Mouse (Mus musculus) central nervous system, embryonic 18 days (tissue): ENCODE results near the gene Rpp25l. TPM values are rescaled to one million over a fixed set of nuclear protein-coding genes. Genes with fewer than 3 reads are reported as not detected.

Experiments
- polyA plus RNA-seq: library from polyadenylated mRNA; depleted of rRNA; stranded (reverse); fragments of >200 nt; gene quantifications from 2 replicates; pipeline ENCODE4 v1.2.3, GENCODE M21; 2012; rRNA removed

Gene Rpp25l
- polyA plus RNA-seq = 47.3 and 47.7 TPM in 2 replicates

GRCm38 (mm10) chr4:41713197-41714067 is at the start of gene Rpp25l:
TSS of gene Rpp25l (minus strand) at chr4:41713534.

GRCm38 (mm10) chr4:41755338-41756305 is 42.3 kb upstream of the Rpp25l start, which contains the start of gene Sigmar1:
TSS of gene Sigmar1 (minus strand) at chr4:41756157.

GRCm38 (mm10) chr4:41754797-41755337 is 41.5 kb upstream of the Rpp25l start, which contains the start of gene Galt:
TSS of gene Galt (plus strand) at chr4:41755228.

GRCm38 (mm10) chr4:41731052-41731765 is 17.9 kb upstream of the Rpp25l start, which contains the start of gene Arid3c:
TSS of gene Arid3c (minus strand) at chr4:41731142.

GRCm38 (mm10) chr4:41722918-41723351 is 9.6 kb upstream of the Rpp25l start, which contains the start of gene Dctn3:
TSS of gene Dctn3 (minus strand) at chr4:41723170.

GRCm38 (mm10) chr4:41699783-41700182 is 13.6 kb downstream of the Rpp25l start, which contains the start of gene Il11ra1:
TSS of gene Il11ra1 (plus strand) at chr4:41699989.

GRCm38 (mm10) chr4:41696930-41697841 is 16.1 kb downstream of the Rpp25l start, which contains the start of gene Cntfr:
TSS of gene Cntfr (minus strand) at chr4:41697089.

Other genes with a start within 250 kb of the Rpp25l start
- 2.0 and 2.1 TPM in 2 replicates for gene Kif24, start 248.6 kb downstream of the Rpp25l start, polyA plus RNA-seq
- 77.3 and 78.1 TPM in 2 replicates for gene Nudt2, start 248.4 kb downstream of the Rpp25l start, polyA plus RNA-seq
- 7.1 and 8.6 TPM in 2 replicates for gene AI464131, start 210.5 kb downstream of the Rpp25l start, polyA plus RNA-seq
- 12.6 and 14.2 TPM in 2 replicates for gene 1110017D15Rik, start 196.2 kb downstream of the Rpp25l start, polyA plus RNA-seq
- gene Fam219a, start 144.0 kb downstream of the Rpp25l start, polyA plus RNA-seq = 91.5 and 99.1 TPM in 2 replicates
- 2.5 and 2.7 TPM in 2 replicates for gene Dnaic1, start 143.8 kb downstream of the Rpp25l start, polyA plus RNA-seq
- gene Enho, start 73.2 kb downstream of the Rpp25l start, polyA plus RNA-seq = 115 TPM in 2 replicates
- gene Cntfr, start 16.4 kb downstream of the Rpp25l start, polyA plus RNA-seq = 30.4 and 39.1 TPM in 2 replicates
- gene Il11ra1, start 13.5 kb downstream of the Rpp25l start, polyA plus RNA-seq = 19.9 and 28.3 TPM in 2 replicates
- gene Dctn3, start 9.6 kb upstream of the Rpp25l start, polyA plus RNA-seq = 219 and 222 TPM in 2 replicates
- 0.38 and 0.43 TPM in 2 replicates for gene Arid3c, start 17.6 kb upstream of the Rpp25l start, polyA plus RNA-seq
- 101 and 103 TPM in 2 replicates for gene Galt, start 41.7 kb upstream of the Rpp25l start, polyA plus RNA-seq
- 61.7 and 67.8 TPM in 2 replicates for gene Sigmar1, start 42.6 kb upstream of the Rpp25l start, polyA plus RNA-seq
- gene Ccl27a, start 60.7 kb upstream of the Rpp25l start, polyA plus RNA-seq = 442 and 448 TPM in 2 replicates
- gene Gm21541, start 190.1 kb upstream of the Rpp25l start, polyA plus RNA-seq = not detected in 2 replicates
- 16.4 and 17.5 TPM in 2 replicates for gene Gm20878, start 228.0 kb upstream of the Rpp25l start, polyA plus RNA-seq